Mouse (Mus musculus) megakaryocyte, embryonic 14.5 days (primary cell): ENCODE results near the gene Trim46. TPM values are rescaled to one million over a fixed set of nuclear protein-coding genes. Genes with fewer than 3 reads are reported as not detected.

ENCODE experiments used
- H3K27me3 ChIP-seq: replicated peaks from 2 replicates; pipeline ENCODE3; 2012; ENCODE audit warnings: inconsistent platforms
- H3K36me3 ChIP-seq: replicated peaks from 2 replicates; pipeline ENCODE3; 2012; ENCODE audit warnings: low read length, inconsistent platforms, mixed read lengths
- H3K4me1 ChIP-seq: 2 replicates; pipeline ENCODE4 v1.6.1; 2012; ENCODE audit warnings: inconsistent platforms
- H3K4me3 ChIP-seq: replicated peaks from 2 replicates; pipeline ENCODE3; 2012; ENCODE audit warnings: moderate library complexity, mild to moderate bottlenecking, inconsistent platforms
- H3K9me3 ChIP-seq: 2 replicates; pipeline ENCODE4 v1.6.1; 2012; ENCODE audit warnings: inconsistent platforms
- FLI1 ChIP-seq: IDR thresholded peaks from 2 replicates; pipeline ENCODE4 v1.6.1; 2012; ENCODE audit warnings: low read length, inconsistent platforms, mixed read lengths
- GATA1 ChIP-seq: IDR thresholded peaks from 3 replicates; pipeline ENCODE4 v1.6.1; 2012; ENCODE audit warnings: mixed read lengths, low read length, inconsistent platforms, borderline replicate concordance
- polyA plus RNA-seq: library from polyadenylated mRNA; stranded (reverse); fragments of >175 nt; gene quantifications from 2 replicates; pipeline ENCODE4 v1.2.3, GENCODE M21; 2012; ENCODE audit warnings: low replicate concordance; ENCODE audit not compliant: insufficient read depth

The Trim46 gene
- polyA plus RNA-seq, 1 experiment = 2.1 TPM

DNA sequence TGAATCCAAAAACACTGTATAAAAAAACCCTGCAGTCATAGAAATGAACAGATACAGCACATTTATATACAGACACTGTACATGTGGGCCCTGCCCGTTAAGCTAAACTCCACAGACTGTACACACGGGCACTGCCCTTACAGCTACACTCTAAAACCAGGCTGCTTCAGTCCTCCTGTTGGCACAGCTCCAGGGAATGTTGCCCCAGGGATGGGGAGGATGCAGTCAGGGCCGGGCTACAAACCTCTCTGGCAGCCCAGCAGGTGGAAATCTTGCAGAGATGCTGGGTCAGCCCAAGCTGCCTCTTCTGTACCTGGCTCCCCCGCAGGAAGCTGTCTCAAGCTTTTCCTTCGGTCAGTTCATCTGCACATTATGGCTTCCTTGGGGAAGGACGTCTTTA, 25.7 kb upstream of the Trim46 start:
- H3K36me3 ChIP-seq = peaks cover 9% of the 10 kb centered on the region
- H3K4me1 ChIP-seq = peaks cover 48% of the 10 kb centered on the region
- TF ChIP-seq GATA1 = no peak
- no peak for TF ChIP-seq FLI1
- no peaks in the 10 kb centered on the region for H3K9me3 ChIP-seq
- no peak overlapping the region for H3K4me3 ChIP-seq
- peaks cover 36% of the 10 kb centered on the region for H3K27me3 ChIP-seq

DNA sequence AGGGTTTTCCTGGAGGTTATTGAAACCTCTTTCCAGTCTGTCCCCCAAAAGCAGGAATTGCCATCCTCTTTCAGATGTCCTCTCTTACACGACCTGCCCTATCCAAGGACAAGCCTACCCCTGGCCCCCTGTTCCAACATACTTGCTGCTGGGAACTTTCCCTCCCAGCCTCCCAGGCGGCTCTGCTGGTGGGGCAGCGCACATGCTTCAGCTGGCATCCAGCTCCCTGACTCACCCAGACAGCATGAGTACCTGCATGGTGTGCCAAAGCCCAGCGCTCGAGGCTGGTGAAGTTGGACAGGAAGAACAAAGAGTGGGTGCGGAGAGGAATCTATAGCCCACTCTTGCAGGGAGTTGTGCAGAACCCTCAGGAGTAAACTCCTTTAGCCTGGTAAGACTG, 24.8 kb upstream of the Trim46 start:
- peaks cover 9% of the 10 kb centered on the region for H3K36me3 ChIP-seq
- no peaks in the 10 kb centered on the region for H3K9me3 ChIP-seq
- peaks cover 57% of the 10 kb centered on the region for H3K4me1 ChIP-seq
- H3K27me3 ChIP-seq = peaks cover 27% of the 10 kb centered on the region
- H3K4me3 ChIP-seq = peak overlapping the region; percentile 94
- TF ChIP-seq FLI1 = no peak
- TF ChIP-seq GATA1 = no peak

DNA sequence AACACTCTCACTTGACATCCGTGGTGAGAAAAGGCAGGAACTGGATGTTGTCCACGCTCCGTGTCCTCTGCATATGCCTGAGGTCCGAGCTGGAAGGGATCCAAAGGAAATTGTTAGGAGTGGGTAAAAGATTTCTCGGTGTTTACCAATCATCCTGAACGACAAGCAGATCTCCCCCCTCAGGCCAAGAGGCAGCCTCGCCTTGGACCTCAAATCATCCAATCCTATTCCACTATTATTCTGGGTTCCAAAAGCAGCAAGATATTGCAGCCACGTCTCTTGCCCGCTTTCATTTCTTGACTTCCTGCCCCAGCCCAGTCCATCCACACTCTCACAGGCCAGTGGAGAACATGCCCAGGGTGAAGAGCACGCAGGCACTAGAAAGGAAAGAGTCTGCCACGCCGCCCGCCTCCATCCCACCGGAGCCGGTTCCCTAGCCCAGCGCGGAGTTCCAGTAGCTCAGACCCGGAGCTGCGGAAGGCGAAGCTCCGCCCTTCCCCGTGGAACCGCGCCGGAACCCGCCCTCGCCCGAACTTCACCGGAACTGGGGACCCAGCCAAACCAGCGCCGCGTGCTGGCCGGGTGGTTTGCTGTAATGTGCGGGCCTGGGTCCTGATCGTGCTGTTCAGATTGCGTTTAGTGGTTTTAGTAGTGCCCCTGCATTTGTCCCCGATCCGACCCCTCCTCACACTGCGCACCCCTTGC, 24.1 kb upstream of the Trim46 start, which contains the start of gene Slc50a1:
Gene Slc50a1, minus strand, starts transcription at position 520 of the 705 bp plus-strand sequence.
- TF ChIP-seq FLI1 (no peak), GATA1 (no peak)
- Histone ChIP-seq H3K36me3 (peaks cover 9% of the 10 kb centered on the region), H3K4me3 (peak within 1 kb of the TSS; percentile 94), H3K27me3 (peaks cover 21% of the 10 kb centered on the region), H3K9me3 (no peaks in the 10 kb centered on the region), H3K4me1 (peaks cover 59% of the 10 kb centered on the region)

DNA sequence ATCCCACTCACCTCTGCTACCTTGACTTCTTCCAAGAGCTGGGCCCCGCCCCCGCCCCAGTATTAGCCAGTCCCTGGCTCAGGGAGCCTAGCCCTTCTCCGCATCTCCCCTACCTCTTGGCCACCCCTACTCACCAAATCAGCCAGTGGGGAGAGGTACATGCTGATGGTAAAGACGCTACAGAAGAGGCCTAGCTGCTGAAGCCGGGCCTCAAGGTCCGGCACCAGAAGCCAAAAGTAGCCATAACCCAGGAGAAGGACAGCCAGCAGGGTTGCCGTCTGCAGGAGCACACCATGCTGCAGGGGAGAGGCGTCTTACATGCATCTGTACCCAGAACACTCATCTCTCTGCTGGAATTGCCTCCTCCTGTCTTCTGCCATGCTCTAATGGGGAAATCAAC, 22.8 kb upstream of the Trim46 start:
- Histone ChIP-seq H3K4me3 (peak overlapping the region; percentile 94), H3K9me3 (no peaks in the 10 kb centered on the region), H3K4me1 (peaks cover 59% of the 10 kb centered on the region), H3K36me3 (peaks cover 9% of the 10 kb centered on the region), H3K27me3 (peaks cover 17% of the 10 kb centered on the region)
- TF ChIP-seq FLI1 = no peak
- no peak for TF ChIP-seq GATA1

DNA sequence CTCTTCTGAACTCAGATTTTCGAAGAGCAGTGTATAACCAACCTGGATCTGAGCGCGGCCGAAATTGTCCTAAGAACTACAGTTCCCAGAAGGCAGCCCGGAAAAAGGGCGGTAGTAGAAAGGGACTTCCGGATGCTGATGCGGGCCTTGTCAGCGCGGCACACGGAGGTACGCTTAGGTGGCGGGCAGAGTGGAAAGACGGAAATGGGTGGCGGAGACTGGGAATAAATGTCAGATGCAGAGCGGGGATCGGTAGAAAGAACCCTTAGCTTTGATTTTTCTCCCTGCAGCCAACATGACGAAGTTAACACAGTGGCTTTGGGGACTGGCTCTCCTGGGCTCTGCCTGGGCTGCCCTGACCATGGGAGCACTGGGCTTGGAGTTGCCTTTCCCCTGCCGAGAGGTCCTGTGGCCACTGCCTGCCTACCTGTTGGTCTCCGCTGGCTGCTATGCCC, 20.4 kb upstream of the Trim46 start:
- Histone ChIP-seq H3K4me3 (peak overlapping the region; percentile 100), H3K4me1 (peaks cover 65% of the 10 kb centered on the region), H3K9me3 (no peaks in the 10 kb centered on the region), H3K36me3 (peaks cover 9% of the 10 kb centered on the region), H3K27me3 (peaks cover 2% of the 10 kb centered on the region)
- TF ChIP-seq FLI1 (0 out of 2 replicates have a peak, but pooled peaks have one; percentile 8), GATA1 (no peak)

DNA sequence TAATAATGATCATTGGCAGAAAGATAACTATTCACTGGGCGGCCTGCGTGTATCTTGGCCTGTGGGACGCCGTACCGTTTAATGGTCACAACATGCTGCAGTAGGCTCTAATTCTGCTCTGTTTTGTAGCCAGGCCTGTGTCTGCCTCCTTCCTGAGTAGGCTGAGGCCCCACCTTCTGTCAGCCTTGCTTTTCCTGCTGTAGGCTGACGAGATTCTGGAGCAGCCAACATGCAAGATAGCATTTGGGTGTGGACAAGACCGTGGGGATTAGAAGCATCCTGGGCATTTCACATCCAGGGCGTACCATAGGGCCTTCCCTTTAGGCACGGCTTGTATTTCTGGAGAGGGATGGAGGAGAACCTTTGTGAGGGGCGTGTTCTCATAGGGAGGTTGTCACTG, 16.3 kb upstream of the Trim46 start:
- TF ChIP-seq FLI1 (no peak), GATA1 (no peak)
- peaks cover 49% of the 10 kb centered on the region for H3K4me1 ChIP-seq
- no peaks in the 10 kb centered on the region for H3K9me3 ChIP-seq
- H3K27me3 ChIP-seq = peaks cover 18% of the 10 kb centered on the region
- H3K4me3 ChIP-seq = peak overlapping the region; percentile 8
- H3K36me3 ChIP-seq = no peaks in the 10 kb centered on the region

DNA sequence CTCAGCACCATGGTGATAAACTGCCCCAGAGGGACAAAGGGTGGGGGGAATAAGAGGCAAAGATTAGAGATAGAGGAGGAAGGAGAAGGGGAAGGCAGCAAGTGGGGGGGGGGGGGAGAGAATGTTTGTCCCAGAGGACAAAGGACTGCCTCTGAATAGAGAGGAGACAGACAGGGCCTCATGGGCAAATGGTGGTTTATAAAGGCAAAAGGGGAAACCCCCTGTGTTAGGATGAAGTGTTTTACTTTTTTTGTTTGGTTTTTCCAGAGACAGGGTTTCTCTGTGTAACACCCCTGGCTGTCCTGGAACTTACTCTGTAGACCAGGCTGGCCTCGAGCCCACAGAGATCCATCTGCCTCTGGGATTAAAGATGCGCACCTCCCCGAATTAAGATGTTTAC, 14.1 kb upstream of the Trim46 start:
- no peak for TF ChIP-seq GATA1
- no peak for TF ChIP-seq FLI1
- Histone ChIP-seq H3K36me3 (no peaks in the 10 kb centered on the region), H3K27me3 (peaks cover 18% of the 10 kb centered on the region), H3K4me1 (peaks cover 45% of the 10 kb centered on the region), H3K4me3 (no peak overlapping the region), H3K9me3 (no peaks in the 10 kb centered on the region)

DNA sequence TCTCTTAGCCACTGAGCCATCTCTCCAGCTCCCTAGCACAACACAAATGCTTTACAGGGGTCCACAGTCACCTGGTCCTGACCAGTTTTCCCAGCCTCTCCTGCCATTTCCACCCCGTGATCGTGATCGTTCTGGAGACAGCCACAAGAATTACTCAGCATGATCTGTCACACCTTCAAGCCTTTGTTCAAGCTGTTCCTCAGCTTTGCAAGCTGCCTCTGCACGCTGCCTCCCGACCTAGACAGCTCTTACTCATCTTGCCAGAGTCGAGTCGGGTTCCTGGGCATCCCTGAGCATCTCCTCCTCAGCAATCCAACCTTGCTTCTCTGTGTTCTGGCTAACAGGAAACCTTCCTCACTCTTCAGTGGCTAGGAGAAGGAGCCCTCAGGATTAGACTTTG, 13.0 kb upstream of the Trim46 start, which contains the start of gene Dpm3:
Gene Dpm3, plus strand, starts transcription at position 283 of the 400 bp plus-strand sequence.
- Histone ChIP-seq H3K9me3 (0 out of 2 replicates have a peak, but pooled peaks cover 1% of the 10 kb centered on the region), H3K4me3 (no peak within 1 kb of the TSS), H3K27me3 (peaks cover 18% of the 10 kb centered on the region), H3K4me1 (peaks cover 45% of the 10 kb centered on the region), H3K36me3 (no peaks in the 10 kb centered on the region)
- TF ChIP-seq FLI1 (no peak), GATA1 (no peak)

DNA sequence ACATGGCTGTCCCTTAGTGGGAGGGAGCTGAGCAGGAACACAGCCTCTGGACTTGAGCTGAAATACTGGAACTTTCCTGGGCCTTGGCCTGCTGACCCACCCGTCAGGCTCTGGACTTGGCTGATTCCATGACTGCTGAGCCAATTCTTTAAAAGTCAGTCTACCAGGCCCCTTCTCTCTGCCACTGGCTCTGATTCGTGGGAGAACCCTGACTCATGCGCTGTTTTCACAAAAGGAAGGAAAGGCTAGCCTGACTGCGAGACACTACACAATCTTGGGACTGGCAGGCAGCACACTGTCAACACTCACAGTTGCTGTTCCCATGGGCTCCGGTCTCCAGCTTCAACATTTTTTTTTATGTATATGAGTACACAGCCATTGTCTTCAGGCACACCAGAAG, 10.1 kb upstream of the Trim46 start:
- Histone ChIP-seq H3K27me3 (peaks cover 37% of the 10 kb centered on the region), H3K36me3 (no peaks in the 10 kb centered on the region), H3K9me3 (peaks cover 7% of the 10 kb centered on the region), H3K4me3 (no peak overlapping the region), H3K4me1 (peaks cover 43% of the 10 kb centered on the region)
- TF ChIP-seq FLI1 (no peak), GATA1 (no peak)

DNA sequence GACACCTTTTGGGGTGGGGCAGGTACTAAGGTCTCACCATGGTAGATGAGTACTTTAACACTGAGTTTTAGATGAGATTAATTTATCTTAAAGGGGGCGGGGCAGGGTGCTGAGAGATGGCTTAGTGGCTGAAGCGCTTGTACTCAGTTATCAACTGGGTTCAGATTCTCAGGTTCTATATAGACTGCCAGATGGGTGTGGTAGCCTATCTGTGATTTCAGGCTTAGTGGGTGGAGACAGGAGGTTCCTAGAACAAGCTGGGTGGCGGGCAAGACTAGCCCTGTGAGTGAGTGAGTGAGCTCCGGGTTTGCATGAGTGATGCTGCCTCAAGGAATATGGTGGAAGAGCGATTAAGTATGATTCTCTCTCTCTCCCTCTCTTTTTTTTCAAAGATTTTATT, 8.9 kb upstream of the Trim46 start:
- no peak overlapping the region for H3K4me3 ChIP-seq
- H3K27me3 ChIP-seq = peaks cover 37% of the 10 kb centered on the region
- peaks cover 7% of the 10 kb centered on the region for H3K9me3 ChIP-seq
- TF ChIP-seq GATA1 (no peak), FLI1 (no peak)
- no peaks in the 10 kb centered on the region for H3K36me3 ChIP-seq
- peaks cover 55% of the 10 kb centered on the region for H3K4me1 ChIP-seq
